Mouse (Mus musculus) mesoderm, embryonic 11.5 days (tissue): Measurements from ENCODE around the gene Des.

Source experiments
- DNase-seq: peaks from one replicate; pipeline ENCODE4 v3.0.0-alpha.2; 2012; ENCODE audit warnings: low read depth, low spot score

The Des gene

DNA sequence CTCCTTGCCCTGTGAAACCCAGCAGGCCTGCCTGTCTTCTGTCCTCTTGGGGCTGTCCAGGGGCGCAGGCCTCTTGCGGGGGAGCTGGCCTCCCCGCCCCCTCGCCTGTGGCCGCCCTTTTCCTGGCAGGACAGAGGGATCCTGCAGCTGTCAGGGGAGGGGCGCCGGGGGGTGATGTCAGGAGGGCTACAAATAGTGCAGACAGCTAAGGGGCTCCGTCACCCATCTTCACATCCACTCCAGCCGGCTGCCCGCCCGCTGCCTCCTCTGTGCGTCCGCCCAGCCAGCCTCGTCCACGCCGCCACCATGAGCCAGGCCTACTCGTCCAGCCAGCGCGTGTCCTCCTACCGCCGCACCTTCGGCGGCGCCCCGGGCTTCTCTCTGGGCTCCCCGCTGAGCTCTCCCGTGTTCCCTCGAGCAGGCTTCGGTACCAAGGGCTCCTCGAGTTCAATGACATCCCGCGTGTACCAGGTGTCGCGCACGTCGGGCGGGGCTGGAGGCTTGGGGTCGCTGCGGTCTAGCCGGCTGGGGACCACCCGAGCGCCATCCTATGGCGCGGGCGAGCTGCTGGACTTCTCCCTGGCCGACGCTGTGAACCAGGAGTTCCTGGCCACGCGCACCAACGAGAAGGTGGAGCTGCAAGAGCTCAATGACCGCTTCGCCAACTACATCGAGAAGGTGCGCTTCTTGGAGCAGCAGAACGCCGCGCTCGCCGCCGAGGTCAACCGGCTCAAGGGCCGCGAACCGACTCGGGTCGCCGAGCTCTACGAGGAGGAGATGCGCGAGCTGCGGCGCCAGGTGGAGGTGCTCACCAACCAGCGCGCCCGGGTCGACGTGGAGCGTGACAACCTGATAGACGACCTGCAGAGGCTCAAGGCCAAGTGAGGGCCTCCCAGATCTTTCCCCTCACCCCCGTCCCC lies at the start of gene Des:
TSS of gene Des (plus strand) at position 218 of the 920 bp plus-strand sequence.
- no peak for DNase-seq

GRCm38 (mm10) chr1:75311694-75312093 lies 48.4 kb upstream of the Des start:
- DNase-seq = no peak

DNA sequence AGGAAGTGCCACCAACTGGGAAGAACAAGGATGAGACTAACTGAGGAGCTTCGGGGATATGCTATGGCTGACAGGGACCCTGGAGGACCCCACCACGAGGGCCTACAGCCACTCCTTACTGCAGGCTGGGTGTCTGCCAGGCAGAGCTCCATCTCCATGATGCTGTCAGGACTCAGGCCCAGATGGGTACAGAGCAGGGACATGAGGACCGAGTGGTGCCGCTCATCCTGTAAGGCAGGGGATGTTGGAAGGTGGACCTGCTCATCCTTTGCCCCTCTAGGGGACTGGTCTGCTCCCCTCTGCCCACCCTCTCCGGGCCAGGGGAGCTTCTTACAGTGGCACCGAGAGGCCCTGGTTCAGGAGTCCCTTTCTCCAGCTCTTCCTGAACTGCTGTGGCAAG lies 45.1 kb upstream of the Des start:
- no peak for DNase-seq

DNA sequence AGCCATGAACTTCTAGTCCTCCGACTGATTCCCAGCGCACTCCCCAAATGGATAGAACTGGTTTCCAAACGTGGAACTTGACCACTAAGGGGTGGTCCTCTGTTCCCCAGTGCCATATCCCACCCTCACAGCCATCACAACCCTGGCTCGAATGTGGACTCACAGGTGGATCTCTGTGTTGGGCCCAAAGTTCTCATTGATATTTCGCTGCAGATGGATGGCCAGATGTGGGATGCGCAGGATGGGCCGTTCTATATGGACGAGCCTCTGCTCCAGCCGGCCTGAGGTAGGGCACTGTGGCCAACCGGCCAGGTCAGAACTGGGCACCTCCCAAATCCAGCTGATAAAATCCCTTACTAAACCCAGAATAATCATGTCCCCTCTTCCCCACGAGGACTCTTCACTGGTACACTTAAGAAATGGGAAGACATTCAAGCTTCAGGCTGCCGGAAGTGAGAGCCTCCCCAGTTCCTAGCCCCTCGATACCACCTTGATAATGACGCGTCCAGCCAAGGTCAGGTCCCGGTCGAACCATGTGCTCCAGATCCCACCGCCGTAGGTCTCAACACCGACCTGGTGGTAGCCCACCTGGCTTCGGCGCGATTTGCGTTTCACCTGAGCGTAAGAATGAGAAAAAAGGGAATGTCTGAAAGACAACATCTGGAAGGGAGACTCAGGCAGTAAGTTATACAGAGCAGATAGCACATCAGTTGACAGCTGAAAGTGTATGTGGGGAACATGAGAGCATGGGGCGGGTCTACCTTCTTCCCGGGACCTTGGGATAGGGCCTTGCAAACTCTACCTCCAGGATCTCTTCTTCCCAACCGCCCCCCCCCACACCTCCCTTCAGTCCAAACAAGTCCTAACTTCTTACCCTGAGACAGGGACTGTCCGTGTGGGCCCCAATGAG lies 44.4 kb upstream of the Des start:
- no peak for DNase-seq

GRCm38 (mm10) chr1:75316861-75317240 lies 43.3 kb upstream of the Des start:
- DNase-seq = peak; percentile 80

- peak; percentile 100 for DNase-seq
Observed at GRCm38 (mm10) chr1:75317241-75318201, 42.6 kb upstream of the Des start, which contains the start of gene Dnpep. Dnpep (minus strand) TSS chr1:75317990.

DNA sequence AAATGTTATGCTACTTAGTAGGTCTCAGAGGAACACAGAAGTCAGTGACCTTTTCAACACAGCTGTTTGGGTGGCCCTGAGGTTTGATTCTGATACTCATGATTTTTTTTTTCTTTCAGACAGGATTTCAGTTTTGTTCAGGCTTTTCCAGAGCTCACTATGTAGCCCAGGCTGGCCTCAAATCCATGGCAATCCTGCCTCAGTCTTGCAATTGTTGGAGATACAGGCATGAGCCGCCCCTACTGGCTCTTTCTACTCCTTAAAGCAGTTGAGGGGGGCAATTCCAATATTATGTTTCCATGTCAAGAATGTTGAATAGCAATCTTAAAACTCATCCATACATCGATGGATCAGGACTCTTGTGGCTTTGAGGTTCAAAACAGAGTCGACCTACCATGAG lies 41.8 kb upstream of the Des start:
- no peak for DNase-seq

DNA sequence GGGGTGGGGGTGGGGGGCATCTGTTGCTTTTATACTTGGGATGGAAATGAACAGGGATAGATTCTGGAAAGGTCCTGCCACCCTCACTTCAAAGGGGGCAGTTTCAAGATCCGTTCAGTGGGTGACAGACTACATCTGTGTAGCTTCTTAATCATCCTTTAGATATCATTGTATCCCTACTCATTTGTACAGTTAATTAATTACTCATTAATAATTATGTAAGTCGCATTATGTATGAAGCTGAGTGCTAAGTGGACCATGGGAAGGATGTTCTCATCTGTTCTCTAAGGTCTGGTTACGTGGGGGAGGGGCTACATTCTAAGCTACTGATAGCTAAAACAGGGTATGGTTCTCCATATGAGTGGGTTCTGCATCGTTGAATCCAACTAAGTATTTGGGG lies 41.4 kb upstream of the Des start:
- DNase-seq = no peak

GRCm38 (mm10) chr1:75319166-75319565 lies 41.0 kb upstream of the Des start:
- DNase-seq = no peak

DNA sequence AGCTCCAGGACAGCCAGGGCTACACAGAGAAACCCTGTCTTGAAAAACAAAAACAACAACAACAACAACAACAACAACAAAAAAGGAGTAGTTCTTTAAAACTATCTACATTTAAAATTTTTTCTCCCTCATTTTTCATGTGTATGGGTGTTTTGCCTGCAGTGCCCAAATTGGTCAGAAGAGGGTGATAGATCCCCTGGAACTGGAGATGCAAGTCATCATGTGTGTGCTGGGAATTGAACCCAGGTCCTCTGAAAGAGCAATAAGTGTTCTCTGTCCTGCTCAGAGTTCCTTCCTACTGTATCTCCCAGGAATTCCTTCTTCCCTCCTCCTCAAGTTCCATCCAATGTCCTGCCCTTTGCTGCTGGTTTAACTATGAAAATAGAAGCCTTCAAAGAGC lies 32.7 kb upstream of the Des start:
- no peak for DNase-seq

DNA sequence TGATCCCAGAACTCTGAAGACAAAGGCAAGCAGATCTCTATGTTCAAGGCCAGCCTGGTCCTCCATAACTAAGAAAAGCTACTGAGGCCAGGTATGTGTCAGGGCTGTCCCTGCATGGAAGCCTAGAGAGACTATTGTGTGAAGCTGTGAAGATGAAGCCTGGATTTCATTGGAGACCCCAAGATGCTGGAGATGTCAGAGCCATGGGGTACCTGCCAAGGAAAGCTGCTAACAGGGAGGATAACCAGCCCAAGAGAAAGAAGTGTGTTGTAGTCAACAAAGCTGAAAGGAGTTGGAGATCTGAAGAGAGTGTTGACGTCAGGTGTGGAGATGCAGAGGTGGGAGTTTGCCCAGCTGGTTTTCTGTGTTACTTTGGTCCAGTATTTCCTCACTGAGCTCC lies 28.9 kb upstream of the Des start:
- DNase-seq = no peak

DNA sequence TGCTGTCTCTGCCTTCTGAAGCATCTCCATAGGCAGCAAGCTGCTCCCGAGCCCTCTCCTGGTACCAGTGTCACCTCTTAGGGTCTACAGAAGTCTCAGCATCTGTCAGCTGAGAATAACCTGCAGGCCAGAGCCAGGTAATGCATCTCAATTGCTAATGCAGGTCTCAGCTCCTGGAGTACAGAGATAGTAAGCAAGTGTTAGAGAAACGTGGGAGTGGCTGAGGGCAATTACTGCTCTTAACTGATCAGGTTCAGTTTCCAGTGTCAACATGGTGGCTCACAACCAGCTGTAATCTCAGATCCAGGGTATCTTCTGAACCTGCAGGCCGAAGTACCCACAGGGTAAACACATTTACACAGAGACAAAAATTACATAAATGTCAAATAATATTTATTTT lies 23.7 kb upstream of the Des start:
- DNase-seq = no peak

- DNase-seq = no peak
Observed at GRCm38 (mm10) chr1:75337097-75337496, 23.0 kb upstream of the Des start.

DNA sequence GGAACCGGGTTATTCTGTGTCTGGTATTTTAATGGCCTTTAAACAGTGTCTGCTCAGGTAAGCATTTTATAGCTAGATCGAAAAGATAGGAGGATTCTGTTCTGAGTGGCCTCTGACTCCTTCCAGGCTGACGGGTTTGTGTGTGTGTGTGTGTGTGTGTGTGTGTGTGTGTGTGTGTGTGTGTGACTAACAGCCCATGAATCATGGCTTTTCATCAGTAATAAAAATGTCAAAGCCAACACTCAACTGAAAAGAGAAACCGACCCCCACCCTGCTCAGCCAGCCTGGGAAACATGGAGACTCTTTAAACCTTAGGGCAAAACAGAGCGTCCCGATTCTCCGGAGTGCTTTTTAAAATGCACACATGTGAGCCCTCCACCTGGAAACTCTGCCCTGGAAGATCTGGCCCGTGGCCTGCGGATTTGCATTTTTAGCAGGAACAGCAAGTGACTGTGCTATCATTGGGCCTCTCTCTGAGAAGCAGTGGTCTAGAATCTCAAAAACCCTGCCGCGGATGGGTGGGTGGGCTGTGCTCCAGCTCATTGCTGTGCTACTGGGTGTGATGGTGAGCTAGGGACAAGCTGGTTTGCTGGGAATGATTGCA lies 21.9 kb upstream of the Des start:
- peak; percentile 59 for DNase-seq

DNA sequence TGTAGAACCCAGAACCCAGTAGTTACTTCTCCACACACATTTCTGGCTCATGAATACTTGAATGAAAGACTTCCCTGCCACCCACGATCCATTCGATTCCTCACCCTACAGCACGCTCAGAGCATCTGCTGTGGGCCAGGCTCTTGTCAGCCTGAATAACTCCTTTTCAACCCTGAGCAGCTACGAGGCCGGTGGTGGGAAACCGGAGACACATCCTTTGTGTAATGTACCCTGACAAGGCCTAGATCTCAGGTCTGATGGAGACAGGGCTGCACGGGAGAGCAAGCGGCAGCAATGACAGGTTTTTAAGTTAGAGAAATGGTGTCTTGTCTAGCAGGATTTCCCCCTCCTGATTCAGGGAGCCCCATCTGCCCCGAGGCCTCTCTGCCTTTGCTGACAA lies 20.8 kb upstream of the Des start:
- DNase-seq = no peak

GRCm38 (mm10) chr1:75340519-75340918 lies 19.6 kb upstream of the Des start:
- no peak for DNase-seq

GRCm38 (mm10) chr1:75342874-75343416 lies 17.2 kb upstream of the Des start:
- DNase-seq = peak; percentile 75

GRCm38 (mm10) chr1:75344291-75345035 lies 15.7 kb upstream of the Des start:
- DNase-seq = peak; percentile 58

DNA sequence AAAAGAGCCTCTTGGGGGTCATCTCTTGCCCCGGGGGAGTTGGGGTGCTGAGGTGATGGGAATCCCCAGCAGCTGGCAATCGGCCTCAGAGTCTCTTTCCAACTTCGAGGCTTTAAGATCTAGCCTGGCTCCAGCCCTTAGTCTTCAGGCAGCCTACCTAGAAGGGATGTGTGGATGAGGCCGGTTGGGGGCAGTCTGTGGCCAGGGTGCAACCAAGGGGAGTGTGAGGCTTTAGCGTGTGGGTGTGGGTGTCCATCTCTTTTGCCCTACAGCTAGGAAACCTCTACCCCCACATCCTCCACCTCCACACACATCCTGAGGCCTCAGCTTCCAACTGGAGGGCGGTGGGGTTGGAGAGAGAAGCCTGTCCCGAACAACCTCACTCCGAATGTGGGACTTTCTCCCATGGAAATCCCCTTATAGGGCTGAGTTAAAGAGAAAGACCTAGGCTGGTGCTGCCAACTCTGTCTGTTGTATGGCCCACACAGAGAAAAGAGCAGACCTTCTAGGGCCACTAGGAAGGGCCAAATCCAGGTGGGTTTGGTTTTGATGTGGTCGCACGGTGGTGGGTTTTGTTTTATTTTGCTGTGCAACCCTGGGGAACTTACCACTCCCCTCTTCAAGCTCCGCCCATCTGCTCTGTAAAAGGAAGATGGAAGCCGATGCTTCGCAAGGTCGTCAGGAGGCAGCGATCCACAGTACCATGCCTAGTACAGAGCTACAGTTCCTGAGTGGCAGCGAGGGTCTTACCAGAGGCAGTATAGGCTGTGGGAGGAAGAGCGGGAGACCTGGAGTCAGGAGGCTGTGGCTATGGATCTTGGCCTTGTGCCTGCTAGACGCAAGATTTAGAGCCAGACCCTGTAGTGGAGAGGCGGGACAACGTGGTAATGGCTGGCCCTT lies 14.8 kb upstream of the Des start:
- no peak for DNase-seq
